Mouse (Mus musculus): Measurements from ENCODE around the gene Adamts16. TPM values are rescaled to one million over a fixed set of nuclear protein-coding genes. Genes with fewer than 3 reads are reported as not detected.

Gene Adamts16
- polyA plus RNA-seq, 1 experiment from 2014 or later = not detected

GRCm38 (mm10) chr13:70827507-70827906 is 14.1 kb downstream of the Adamts16 start:
- no peak for ATAC-seq
- Histone ChIP-seq H3K27ac (no peak overlapping the region), H3K36me3 (no peaks in the 10 kb centered on the region), H3K9me3 (replicated peaks) (no peaks in the 10 kb centered on the region), H3K4me3 (no peak overlapping the region), H3K9ac (no peak overlapping the region), H3K4me2 (no peak overlapping the region), H3K27me3 (replicated peaks) (no peaks in the 10 kb centered on the region), H3K4me1 (no peaks in the 10 kb centered on the region)
- WGBS (ENCODE audit: insufficient replicate concordance) = 67% methylated on average over 4 of the region's 4 CpGs

- Histone ChIP-seq H3K36me3 (no peaks in the 10 kb centered on the region), H3K4me3 (no peak overlapping the region), H3K4me1 (no peaks in the 10 kb centered on the region), H3K27ac (no peak overlapping the region), H3K9me3 (replicated peaks) (no peaks in the 10 kb centered on the region), H3K4me2 (no peak overlapping the region), H3K9ac (no peak overlapping the region), H3K27me3 (replicated peaks) (no peaks in the 10 kb centered on the region)
- WGBS (ENCODE audit: insufficient replicate concordance) = 75% methylated on average over 5 of the region's 5 CpGs
- no peak for ATAC-seq
These were observed 16.3 kb downstream of the Adamts16 start for GRCm38 (mm10) chr13:70825265-70825664.

GRCm38 (mm10) chr13:70823757-70824156 is 17.9 kb downstream of the Adamts16 start:
- no peaks in the 10 kb centered on the region for H3K4me1 ChIP-seq
- H3K4me2 ChIP-seq = no peak overlapping the region
- no peak overlapping the region for H3K27ac ChIP-seq
- 34% methylated on average over 8 of the region's 8 CpGs for WGBS (ENCODE audit: insufficient replicate concordance)
- no peak overlapping the region for H3K4me3 ChIP-seq
- no peaks in the 10 kb centered on the region for H3K36me3 ChIP-seq
- H3K9me3 ChIP-seq (replicated peaks) = no peaks in the 10 kb centered on the region
- ATAC-seq = no peak
- no peaks in the 10 kb centered on the region for H3K27me3 ChIP-seq (replicated peaks)
- H3K9ac ChIP-seq = no peak overlapping the region

- H3K27ac ChIP-seq = no peak overlapping the region
- no peak for ATAC-seq
- H3K9ac ChIP-seq = no peak overlapping the region
- H3K36me3 ChIP-seq = no peaks in the 10 kb centered on the region
- H3K4me1 ChIP-seq = no peaks in the 10 kb centered on the region
- no peaks in the 10 kb centered on the region for H3K27me3 ChIP-seq (replicated peaks)
- WGBS (ENCODE audit: insufficient replicate concordance) = 52% methylated on average over 5 of the region's 5 CpGs
- no peaks in the 10 kb centered on the region for H3K9me3 ChIP-seq (replicated peaks)
- H3K4me2 ChIP-seq = no peak overlapping the region
- H3K4me3 ChIP-seq = no peak overlapping the region
These were observed 22.6 kb downstream of the Adamts16 start for GRCm38 (mm10) chr13:70818982-70819381.

GRCm38 (mm10) chr13:70814423-70814822 is 27.2 kb downstream of the Adamts16 start:
- no peak for ATAC-seq
- no peaks in the 10 kb centered on the region for H3K9me3 ChIP-seq (replicated peaks)
- no peak overlapping the region for H3K9ac ChIP-seq
- H3K4me2 ChIP-seq = no peak overlapping the region
- no peak overlapping the region for H3K27ac ChIP-seq
- H3K27me3 ChIP-seq (replicated peaks) = no peaks in the 10 kb centered on the region
- no peak overlapping the region for H3K4me3 ChIP-seq
- H3K4me1 ChIP-seq = no peaks in the 10 kb centered on the region
- no peaks in the 10 kb centered on the region for H3K36me3 ChIP-seq
- WGBS (ENCODE audit: insufficient replicate concordance) = 9% methylated on average over 3 of the region's 3 CpGs

- no peaks in the 10 kb centered on the region for H3K36me3 ChIP-seq
- 68% methylated on average over 3 of the region's 3 CpGs for WGBS (ENCODE audit: insufficient replicate concordance)
- no peak overlapping the region for H3K9ac ChIP-seq
These were observed 36.1 kb downstream of the Adamts16 start for GRCm38 (mm10) chr13:70805506-70805905.

GRCm38 (mm10) chr13:70802849-70803248 is 38.8 kb downstream of the Adamts16 start:
- no peaks in the 10 kb centered on the region for H3K9me3 ChIP-seq (replicated peaks)
- H3K4me3 ChIP-seq = no peak overlapping the region
- no peak overlapping the region for H3K9ac ChIP-seq
- no peaks in the 10 kb centered on the region for H3K36me3 ChIP-seq
- 50% methylated on average over 1 of the region's 1 CpGs for WGBS (ENCODE audit: insufficient replicate concordance)
- no peak for ATAC-seq
- no peaks in the 10 kb centered on the region for H3K4me1 ChIP-seq
- no peak overlapping the region for H3K4me2 ChIP-seq
- no peaks in the 10 kb centered on the region for H3K27me3 ChIP-seq (replicated peaks)
- H3K27ac ChIP-seq = no peak overlapping the region

More at GRCm38 (mm10) chr13:70805506-70805905, 36.1 kb downstream of the Adamts16 start:
- Histone ChIP-seq H3K27ac (no peak overlapping the region), H3K4me3 (no peak overlapping the region), H3K27me3 (replicated peaks) (no peaks in the 10 kb centered on the region), H3K4me2 (no peak overlapping the region), H3K4me1 (no peaks in the 10 kb centered on the region), H3K9me3 (replicated peaks) (no peaks in the 10 kb centered on the region)
- ATAC-seq = no peak

- Histone ChIP-seq H3K27ac (no peak overlapping the region), H3K4me1 (no peaks in the 10 kb centered on the region), H3K9ac (no peak overlapping the region), H3K27me3 (replicated peaks) (no peaks in the 10 kb centered on the region), H3K36me3 (no peaks in the 10 kb centered on the region), H3K4me2 (no peak overlapping the region), H3K4me3 (no peak overlapping the region), H3K9me3 (replicated peaks) (no peaks in the 10 kb centered on the region)
- no peak for ATAC-seq
- WGBS (ENCODE audit: insufficient replicate concordance) = 56% methylated on average over 3 of the region's 3 CpGs
These were observed 42.3 kb downstream of the Adamts16 start for GRCm38 (mm10) chr13:70799322-70799721.

- no peaks in the 10 kb centered on the region for H3K9me3 ChIP-seq (replicated peaks)
- H3K4me3 ChIP-seq = no peak overlapping the region
- 63% methylated on average over 5 of the region's 5 CpGs for WGBS (ENCODE audit: insufficient replicate concordance)
- no peak overlapping the region for H3K4me2 ChIP-seq
- no peak overlapping the region for H3K27ac ChIP-seq
- no peak for ATAC-seq
- H3K4me1 ChIP-seq = no peaks in the 10 kb centered on the region
- no peak overlapping the region for H3K9ac ChIP-seq
- no peaks in the 10 kb centered on the region for H3K36me3 ChIP-seq
- no peaks in the 10 kb centered on the region for H3K27me3 ChIP-seq (replicated peaks)
These were observed 43.2 kb downstream of the Adamts16 start for GRCm38 (mm10) chr13:70798396-70798795.

GRCm38 (mm10) chr13:70794074-70794572 is 47.5 kb downstream of the Adamts16 start:
- Histone ChIP-seq H3K9ac (no peak overlapping the region), H3K4me2 (no peak overlapping the region), H3K27ac (no peak overlapping the region), H3K4me3 (no peak overlapping the region), H3K27me3 (replicated peaks) (no peaks in the 10 kb centered on the region), H3K4me1 (no peaks in the 10 kb centered on the region), H3K36me3 (no peaks in the 10 kb centered on the region), H3K9me3 (replicated peaks) (no peaks in the 10 kb centered on the region)
- WGBS (ENCODE audit: insufficient replicate concordance) = 68% methylated on average over 8 of the region's 8 CpGs
- ATAC-seq = no peak

GRCm38 (mm10) chr13:70793660-70794059 is 48.0 kb downstream of the Adamts16 start:
- Histone ChIP-seq H3K27me3 (replicated peaks) (no peaks in the 10 kb centered on the region), H3K4me3 (no peak overlapping the region), H3K36me3 (no peaks in the 10 kb centered on the region), H3K4me2 (no peak overlapping the region), H3K27ac (no peak overlapping the region), H3K9me3 (replicated peaks) (no peaks in the 10 kb centered on the region), H3K9ac (no peak overlapping the region), H3K4me1 (no peaks in the 10 kb centered on the region)
- 66% methylated on average over 4 of the region's 4 CpGs for WGBS (ENCODE audit: insufficient replicate concordance)
- no peak for ATAC-seq

- Histone ChIP-seq H3K4me1 (no peaks in the 10 kb centered on the region), H3K36me3 (no peaks in the 10 kb centered on the region), H3K9me3 (replicated peaks) (no peaks in the 10 kb centered on the region), H3K4me2 (no peak overlapping the region), H3K27me3 (replicated peaks) (no peaks in the 10 kb centered on the region), H3K4me3 (no peak overlapping the region), H3K27ac (no peak overlapping the region), H3K9ac (no peak overlapping the region)
- 70% methylated on average over 7 of the region's 7 CpGs for WGBS (ENCODE audit: insufficient replicate concordance)
- ATAC-seq = no peak
These were observed 48.7 kb downstream of the Adamts16 start for GRCm38 (mm10) chr13:70792950-70793349.

- Histone ChIP-seq H3K4me2 (no peak overlapping the region), H3K36me3 (no peaks in the 10 kb centered on the region), H3K4me1 (no peaks in the 10 kb centered on the region), H3K9me3 (replicated peaks) (no peaks in the 10 kb centered on the region), H3K4me3 (no peak overlapping the region), H3K27ac (no peak overlapping the region), H3K27me3 (replicated peaks) (no peaks in the 10 kb centered on the region), H3K9ac (no peak overlapping the region)
- WGBS (ENCODE audit: insufficient replicate concordance) = 33% methylated on average over 1 of the region's 1 CpGs
- no peak for ATAC-seq
These were observed 51.8 kb downstream of the Adamts16 start for GRCm38 (mm10) chr13:70789806-70790205.

Measured in liver, embryonic 12.5 days (tissue).